Mouse (Mus musculus) thymus, postnatal 0 days (tissue): ENCODE data around the gene Gm3139. TPM values are rescaled to one million over a fixed set of nuclear protein-coding genes. Genes with fewer than 3 reads are reported as not detected.
"Not testable (repeated sequence)": the region's sequence is repeated elsewhere in the genome, so short reads cannot be mapped to it uniquely, and the experiment has no call there.

ENCODE experiments used
- DNase-seq: peaks from one replicate; pipeline ENCODE4 v3.0.0-alpha.2; 2015; ENCODE audit warnings: low spot score
- polyA plus RNA-seq: library from polyadenylated mRNA; unstranded; fragments of >200 nt; fragmentation: Nextera tagmentation; extraction: Ambion mirVana; gene quantifications from 2 replicates; pipeline ENCODE4 v1.2.1, GENCODE M21; 2015

Gene Gm3139
- not detected in 2 replicates for polyA plus RNA-seq

- DNase-seq, result not testable (repeated sequence)
These were observed at the start of gene Gm3139 for GRCm38 (mm10) chr5:94525987-94526386. Gene Gm3139, plus strand, starts transcription at chr5:94526287.

Other genes starting within 250 kb of the Gm3139 start
- not detected in 2 replicates for gene A430089I19Rik, start 219.5 kb upstream of the Gm3139 start, polyA plus RNA-seq
- 0.16 TPM in 1 of 2 replicates, not detected in the other for gene Gm6502, start 211.9 kb upstream of the Gm3139 start, polyA plus RNA-seq
- not detected in 2 replicates for gene AA792892, start 186.5 kb upstream of the Gm3139 start, polyA plus RNA-seq
- not detected in 2 replicates for gene Gm7682, start 80.5 kb upstream of the Gm3139 start, polyA plus RNA-seq
- 0.14 TPM in 1 of 2 replicates, not detected in the other for gene Gm3147, start 90.1 kb downstream of the Gm3139 start, polyA plus RNA-seq
- not detected in 2 replicates for gene Gm6509, start 97.7 kb downstream of the Gm3139 start, polyA plus RNA-seq
- gene Gm6205, start 122.1 kb downstream of the Gm3139 start, polyA plus RNA-seq, result not detected in 2 replicates